Mouse (Mus musculus) limb, embryonic 10.5 days (tissue): Measurements from ENCODE around the gene Atf6b. TPM values are rescaled to one million over a fixed set of nuclear protein-coding genes. Genes with fewer than 3 reads are reported as not detected.
A peak's percentile ranks its signal among the peaks of the same experiment; 100 is the strongest.

Experiments
- DNase-seq: peaks from one replicate; pipeline ENCODE4 v3.0.0-alpha.2; 2017; ENCODE audit warnings: low spot score
- H3K27ac ChIP-seq: fragments of 300-500 bp; sonication (generic); 2 replicates; pipeline ENCODE4 v1.5.1; 2016; ENCODE audit warnings: mild to moderate bottlenecking
- H3K27me3 ChIP-seq: fragments of 300-500 bp; sonication (generic); 2 replicates; pipeline ENCODE4 v1.6.1; 2016; ENCODE audit warnings: low read depth, mild to moderate bottlenecking; ENCODE audit not compliant: poor library complexity, severe bottlenecking
- H3K36me3 ChIP-seq: fragments of 300-500 bp; sonication (generic); 2 replicates; pipeline ENCODE4 v1.6.1; 2016; ENCODE audit warnings: mild to moderate bottlenecking, moderate library complexity
- H3K4me1 ChIP-seq: fragments of 300-500 bp; sonication (generic); 2 replicates; pipeline ENCODE4 v1.6.1; 2016
- H3K4me3 ChIP-seq: fragments of 300-500 bp; sonication (generic); 2 replicates; pipeline ENCODE4 v1.5.1; 2016; ENCODE audit warnings: mild to moderate bottlenecking, moderate library complexity
- H3K9me3 ChIP-seq: fragments of 300-500 bp; sonication (generic); replicated peaks from 2 replicates; pipeline ENCODE4 v1.6.1; 2016; ENCODE audit warnings: mild to moderate bottlenecking
- WGBS: fragments of 180-500 bp; shearing (Covaris S2); methylation state at CpG from one replicate; pipeline ENCODE4 v1.1.7; 2016; 5-methylcytosine and 5-hydroxymethylcytosine counted together
- polyA plus RNA-seq: library from polyadenylated mRNA; unstranded; fragments of >200 nt; fragmentation: Nextera tagmentation; extraction: Ambion mirVana; gene quantifications from 2 replicates; pipeline ENCODE4 v1.2.1, GENCODE M21; 2016

The Atf6b gene
- polyA plus RNA-seq, 1 experiment from 2014 or later = 101 TPM

DNA sequence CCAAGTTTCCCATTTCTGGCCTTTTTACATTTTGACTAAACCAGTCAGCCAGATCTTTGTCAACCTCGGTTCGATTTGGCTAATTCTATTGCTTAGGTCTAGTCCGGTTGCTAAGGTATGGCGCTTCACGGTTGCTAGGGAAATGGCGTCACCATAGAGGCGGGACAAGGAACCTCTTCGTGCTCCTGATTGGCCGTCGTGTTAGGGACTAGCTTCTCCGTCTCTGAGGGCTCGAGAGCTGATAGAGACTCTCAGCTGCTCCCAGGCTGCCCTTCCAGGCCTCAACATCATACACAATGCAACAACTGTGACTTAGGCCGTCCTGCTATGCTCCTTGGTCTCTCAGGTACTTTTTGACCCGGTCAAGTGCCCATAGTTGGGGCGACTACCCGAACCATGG is 2.3 kb upstream of the Atf6b start, which contains the start of gene Fkbpl:
Gene Fkbpl, plus strand, starts transcription at position 157 of the 400 bp plus-strand sequence.
- DNase-seq = peak; percentile 91
- Histone ChIP-seq H3K27ac (peak within 1 kb of the TSS; percentile 70; the same call in 1 of the 2 replicates), H3K9me3 (no peaks in the 10 kb centered on the region), H3K4me3 (peak within 1 kb of the TSS; percentile 88), H3K27me3 (no peaks in the 10 kb centered on the region), H3K36me3 (peaks cover 23% of the 10 kb centered on the region), H3K4me1 (peaks cover 43% of the 10 kb centered on the region)
- 1% methylated on average over 16 of the region's 16 CpGs for WGBS

DNA sequence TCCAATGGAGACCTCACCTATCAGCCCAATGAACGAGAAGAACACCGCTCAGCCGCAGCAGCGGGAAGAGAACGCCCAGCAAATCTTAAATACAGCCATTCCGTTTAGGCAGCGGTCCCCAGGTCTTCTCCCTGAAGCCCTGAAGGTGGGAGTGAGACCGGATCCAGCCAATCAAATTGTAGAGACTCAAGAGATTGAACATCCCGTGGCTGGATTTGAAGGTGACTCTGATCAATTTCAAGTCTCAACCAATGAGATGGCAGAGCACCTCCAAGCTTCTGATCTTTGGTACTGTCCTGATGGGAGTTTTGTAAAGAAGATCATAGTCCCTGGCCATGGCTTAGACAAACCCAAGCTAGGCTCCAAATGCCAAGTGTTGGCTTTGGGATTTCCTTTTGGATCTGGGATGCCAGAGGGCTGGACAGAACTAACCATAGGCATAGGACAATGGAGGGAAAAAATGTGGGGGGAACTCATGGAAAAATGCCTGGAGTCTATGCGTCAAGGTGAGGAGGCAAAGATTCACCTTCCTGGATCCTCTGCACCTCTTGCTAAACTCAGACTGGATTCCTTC is 1.6 kb upstream of the Atf6b start:
- Histone ChIP-seq H3K27me3 (no peaks in the 10 kb centered on the region), H3K27ac (peak overlapping the region; percentile 70; the same call in 1 of the 2 replicates)

DNA sequence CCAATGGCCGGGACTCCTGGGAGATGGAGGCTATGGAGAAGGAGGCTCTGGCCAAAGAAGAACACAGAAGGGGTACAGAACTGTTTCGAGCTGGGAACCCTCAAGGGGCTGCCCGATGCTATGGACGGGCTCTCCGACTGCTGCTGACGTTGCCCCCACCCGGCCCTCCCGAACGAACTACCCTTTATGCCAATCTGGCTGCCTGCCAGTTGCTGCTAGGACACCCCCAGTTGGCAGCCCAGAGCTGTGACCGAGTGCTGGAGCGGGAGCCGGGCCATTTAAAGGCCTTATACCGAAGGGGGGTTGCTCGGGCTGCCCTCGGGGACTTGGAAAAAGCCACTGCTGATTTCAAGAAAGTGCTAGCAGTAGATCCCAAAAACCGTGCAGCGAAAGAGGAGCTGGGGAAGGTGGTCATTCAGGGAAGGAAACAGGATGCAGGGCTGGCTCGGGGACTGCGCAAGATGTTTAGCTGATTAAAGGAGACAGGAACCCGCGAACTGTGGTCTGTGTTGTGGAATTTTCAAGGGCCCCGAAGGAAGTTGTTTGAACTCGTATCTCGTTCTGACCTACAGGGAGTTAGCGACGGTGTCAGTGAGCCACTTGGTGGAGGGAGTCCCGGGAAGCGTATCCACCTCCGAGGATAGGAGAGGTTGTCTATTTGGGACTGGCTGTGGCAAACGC is 975 bp upstream of the Atf6b start:
- H3K9me3 ChIP-seq = no peaks in the 10 kb centered on the region
- H3K4me3 ChIP-seq = peak overlapping the region; percentile 88
- DNase-seq = no peak
- WGBS = 88% methylated on average over 30 of the region's 30 CpGs
- peaks cover 37% of the 10 kb centered on the region for H3K4me1 ChIP-seq
- H3K36me3 ChIP-seq = peaks cover 36% of the 10 kb centered on the region
- H3K27me3 ChIP-seq = no peaks in the 10 kb centered on the region
- no peak overlapping the region for H3K27ac ChIP-seq

More for the DNA sequence above, 1.6 kb upstream of the Atf6b start:
- Histone ChIP-seq H3K9me3 (no peaks in the 10 kb centered on the region), H3K4me3 (peak overlapping the region; percentile 88), H3K4me1 (peaks cover 43% of the 10 kb centered on the region), H3K36me3 (peaks cover 30% of the 10 kb centered on the region)
- DNase-seq = no peak
- WGBS = 43% methylated on average over 10 of the region's 10 CpGs

DNA sequence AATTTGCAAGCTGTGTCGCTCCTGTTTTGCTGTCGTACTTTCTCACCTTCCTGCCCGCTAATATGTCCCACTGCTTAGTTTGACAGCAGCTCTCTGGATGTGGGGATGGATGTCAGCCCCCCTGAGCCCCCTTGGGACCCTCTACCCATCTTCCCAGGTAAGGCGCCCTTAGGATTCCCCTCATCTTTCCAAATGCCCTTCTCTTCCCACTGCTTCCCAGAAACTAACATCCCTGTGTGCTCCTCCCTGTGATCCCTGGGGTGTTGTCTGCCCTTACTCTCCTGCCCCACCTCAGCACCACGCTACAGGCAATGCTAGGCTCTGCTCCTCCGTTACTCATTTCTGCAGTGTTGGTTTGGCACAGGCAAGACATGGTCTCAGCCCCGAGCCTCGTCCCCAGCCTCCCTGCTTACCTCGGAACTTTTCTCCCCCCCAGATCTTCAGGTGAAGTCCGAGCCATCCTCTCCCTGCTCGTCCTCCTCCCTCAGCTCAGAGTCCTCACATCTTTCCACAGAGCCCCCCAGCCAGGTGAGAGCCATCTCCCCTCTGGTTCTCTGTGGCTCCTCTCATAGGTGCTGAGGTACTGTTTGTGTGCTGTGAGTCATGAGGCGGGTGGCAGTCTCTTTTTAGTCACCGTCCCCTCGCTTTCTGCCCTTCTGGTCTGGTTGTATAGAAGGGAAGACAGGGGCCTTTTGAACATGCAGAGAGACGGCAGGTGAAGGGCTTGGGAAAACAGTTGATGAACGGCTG is 1.4 kb downstream of the Atf6b start:
- H3K9me3 ChIP-seq = no peaks in the 10 kb centered on the region
- WGBS = 86% methylated on average over 16 of the region's 16 CpGs
- H3K4me3 ChIP-seq = peak overlapping the region; percentile 88
- H3K4me1 ChIP-seq = peaks cover 31% of the 10 kb centered on the region
- H3K27ac ChIP-seq = no peak overlapping the region
- DNase-seq = no peak
- peaks cover 60% of the 10 kb centered on the region for H3K36me3 ChIP-seq
- H3K27me3 ChIP-seq = no peaks in the 10 kb centered on the region

DNA sequence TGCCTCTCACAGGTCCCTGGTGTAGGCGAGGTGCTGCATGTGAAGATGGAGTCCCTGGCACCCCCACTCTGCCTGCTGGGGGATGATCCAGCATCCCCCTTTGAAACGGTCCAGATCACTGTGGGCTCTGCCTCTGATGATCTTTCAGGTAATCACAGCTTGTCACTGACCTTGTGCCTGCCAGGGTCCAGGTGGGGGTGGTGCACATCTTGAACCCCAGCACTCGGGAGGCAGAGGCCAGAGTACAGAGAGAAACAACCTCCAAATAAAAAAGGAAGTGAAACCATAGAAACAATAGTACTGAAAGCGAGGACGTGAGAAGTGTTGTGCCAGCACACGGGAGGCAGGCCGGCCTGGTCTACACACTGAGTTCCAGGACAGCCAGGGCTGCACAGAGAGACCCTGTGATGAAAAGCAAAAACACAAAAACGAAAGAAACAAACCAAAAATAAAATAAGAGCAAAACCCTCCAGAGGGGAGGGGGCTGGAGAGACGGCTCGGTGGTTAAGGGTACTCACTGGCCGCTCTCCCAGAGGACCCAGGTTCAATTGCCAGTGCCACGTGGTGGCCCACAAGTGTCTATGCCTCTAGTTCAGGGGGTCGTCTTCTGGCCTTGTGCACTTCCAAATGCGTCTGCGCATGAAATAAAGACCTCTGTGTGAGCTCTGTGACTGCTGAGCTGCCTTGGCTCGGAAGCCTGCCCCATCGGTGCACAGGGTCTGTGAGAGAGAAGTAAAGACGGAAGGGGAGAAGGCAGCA is 2.3 kb downstream of the Atf6b start:
- H3K4me3 ChIP-seq = no peak overlapping the region
- H3K27me3 ChIP-seq = no peaks in the 10 kb centered on the region
- no peaks in the 10 kb centered on the region for H3K9me3 ChIP-seq
- peaks cover 70% of the 10 kb centered on the region for H3K36me3 ChIP-seq
- H3K27ac ChIP-seq = no peak overlapping the region
- peaks cover 31% of the 10 kb centered on the region for H3K4me1 ChIP-seq
- WGBS = 92% methylated on average over 18 of the region's 18 CpGs
- no peak for DNase-seq

DNA sequence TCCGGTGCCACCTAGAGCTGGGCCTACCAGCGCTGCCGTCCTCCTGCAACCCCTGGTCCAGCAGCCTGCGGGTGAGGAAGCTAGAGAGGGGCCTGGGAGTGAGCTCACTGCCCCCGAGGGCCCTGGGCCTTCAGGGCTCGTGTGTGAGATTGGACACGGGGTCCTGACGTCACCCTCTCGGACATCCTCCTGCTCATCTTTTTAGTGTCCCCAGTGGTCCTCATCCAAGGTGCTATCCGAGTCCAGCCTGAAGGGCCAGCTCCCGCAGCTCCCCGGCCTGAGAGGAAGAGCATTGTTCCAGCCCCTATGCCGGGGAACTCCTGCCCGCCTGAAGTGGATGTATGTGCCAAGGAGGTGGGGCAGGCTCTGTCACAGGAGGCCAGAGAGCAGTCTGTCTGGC is 3.8 kb downstream of the Atf6b start:
- DNase-seq = no peak
- 96% methylated on average over 14 of the region's 14 CpGs for WGBS
- Histone ChIP-seq H3K27me3 (no peaks in the 10 kb centered on the region), H3K27ac (no peak overlapping the region), H3K4me3 (0 out of 2 replicates have a peak overlapping the region, but pooled peaks have one; percentile 3), H3K36me3 (peaks cover 78% of the 10 kb centered on the region), H3K4me1 (peaks cover 28% of the 10 kb centered on the region), H3K9me3 (no peaks in the 10 kb centered on the region)

DNA sequence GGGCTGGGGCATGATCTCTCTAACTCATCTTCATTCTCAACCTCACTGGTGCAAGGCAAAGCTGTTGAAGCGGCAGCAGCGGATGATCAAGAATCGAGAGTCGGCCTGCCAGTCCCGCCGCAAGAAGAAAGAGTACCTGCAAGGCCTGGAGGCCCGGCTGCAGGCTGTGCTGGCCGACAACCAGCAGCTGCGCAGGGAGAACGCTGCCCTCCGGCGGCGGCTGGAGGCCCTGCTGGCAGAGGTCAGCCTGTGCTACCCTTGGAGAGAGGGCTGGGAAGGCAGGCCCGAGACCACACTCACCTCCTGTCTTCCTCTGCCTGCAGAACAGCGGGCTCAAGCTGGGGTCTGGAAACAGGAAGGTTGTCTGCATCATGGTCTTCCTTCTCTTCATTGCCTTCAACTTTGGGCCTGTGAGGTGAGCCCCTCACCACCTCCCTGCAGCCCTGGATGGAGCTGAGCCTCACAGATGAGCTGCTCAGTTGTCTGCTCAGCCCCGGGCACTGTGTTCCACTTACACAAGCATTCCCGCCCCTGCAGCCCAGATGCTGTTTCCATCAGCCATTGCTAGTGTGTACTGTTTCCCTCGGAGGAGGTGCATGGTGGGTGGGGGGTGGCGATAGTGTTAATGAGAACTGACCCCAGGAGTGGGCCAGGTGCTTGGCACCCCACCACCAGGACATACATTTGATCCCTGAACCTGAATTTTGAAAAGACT is 4.7 kb downstream of the Atf6b start:
- Histone ChIP-seq H3K4me3 (no peak overlapping the region), H3K4me1 (peaks cover 29% of the 10 kb centered on the region), H3K27ac (no peak overlapping the region), H3K9me3 (no peaks in the 10 kb centered on the region), H3K36me3 (peaks cover 75% of the 10 kb centered on the region), H3K27me3 (no peaks in the 10 kb centered on the region)
- DNase-seq = no peak
- 54% methylated on average over 19 of the region's 19 CpGs for WGBS

DNA sequence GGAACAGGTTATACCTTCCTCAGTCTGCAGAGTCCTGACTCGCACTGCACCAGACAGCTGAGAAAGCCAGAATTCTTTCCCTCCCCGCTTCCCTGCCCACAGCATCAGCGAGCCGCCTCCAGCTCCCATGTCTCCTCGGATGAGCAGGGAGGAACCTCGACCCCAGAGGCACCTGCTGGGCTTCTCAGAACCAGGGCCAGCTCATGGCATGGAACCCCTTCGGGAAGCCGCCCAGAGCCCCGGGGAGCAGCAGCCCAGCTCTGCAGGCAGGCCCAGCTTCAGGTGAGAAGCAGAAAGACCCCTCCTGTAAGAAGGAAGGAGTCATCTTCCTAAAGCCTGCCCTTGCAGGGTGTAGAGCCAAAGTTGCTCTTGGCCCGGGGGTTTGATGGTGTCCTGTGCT is 5.6 kb downstream of the Atf6b start:
- Histone ChIP-seq H3K9me3 (no peaks in the 10 kb centered on the region), H3K4me3 (no peak overlapping the region), H3K4me1 (peaks cover 37% of the 10 kb centered on the region), H3K36me3 (peaks cover 75% of the 10 kb centered on the region), H3K27me3 (no peaks in the 10 kb centered on the region), H3K27ac (no peak overlapping the region)
- DNase-seq = no peak
- 93% methylated on average over 10 of the region's 10 CpGs for WGBS

DNA sequence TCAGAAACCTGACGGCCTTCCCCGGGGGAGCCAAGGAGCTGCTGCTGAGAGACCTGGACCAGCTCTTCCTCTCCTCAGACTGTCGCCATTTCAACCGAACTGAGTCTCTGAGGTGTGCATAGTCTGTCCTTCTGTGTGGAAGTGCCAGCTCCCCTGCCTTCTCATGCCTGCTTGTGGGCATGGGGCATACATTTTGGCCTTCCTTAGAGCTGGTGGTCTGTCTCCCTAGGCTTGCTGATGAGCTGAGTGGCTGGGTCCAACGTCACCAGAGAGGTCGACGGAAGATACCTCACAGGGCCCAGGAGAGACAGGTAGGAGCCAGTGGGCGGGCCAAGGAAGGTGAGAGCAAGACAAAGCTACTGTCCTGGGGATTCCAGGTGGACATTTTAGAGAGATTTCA is 6.0 kb downstream of the Atf6b start:
- 90% methylated on average over 8 of the region's 8 CpGs for WGBS

DNA sequence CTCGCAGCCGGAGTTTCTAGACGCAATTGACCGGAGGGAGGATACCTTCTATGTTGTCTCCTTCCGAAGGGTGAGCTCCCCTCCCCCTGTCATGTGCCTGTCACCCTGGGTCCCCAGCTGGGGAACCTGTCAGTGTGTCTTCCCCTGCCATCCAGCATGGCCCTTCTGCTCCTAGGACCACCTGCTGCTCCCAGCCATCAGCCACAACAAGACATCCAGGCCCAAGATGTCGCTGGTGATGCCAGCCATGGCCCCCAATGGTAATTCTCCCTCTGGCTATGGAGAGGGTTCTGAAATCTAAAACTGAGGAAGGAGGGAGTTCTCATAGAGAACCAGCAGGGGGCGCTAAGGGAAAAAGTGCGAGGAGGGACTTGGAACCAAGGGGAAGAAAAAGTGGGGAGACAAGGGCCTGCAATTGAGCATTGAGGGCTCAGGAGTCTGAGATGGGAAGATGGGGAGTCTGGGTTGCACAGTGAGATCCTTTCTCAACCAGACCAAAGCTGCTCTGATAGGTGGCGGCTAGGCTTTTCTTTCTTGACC is 6.9 kb downstream of the Atf6b start:
- Histone ChIP-seq H3K27me3 (peaks cover 4% of the 10 kb centered on the region; the same call in 1 of the 2 replicates), H3K27ac (no peak overlapping the region), H3K36me3 (peaks cover 71% of the 10 kb centered on the region), H3K9me3 (no peaks in the 10 kb centered on the region), H3K4me1 (peaks cover 26% of the 10 kb centered on the region), H3K4me3 (no peak overlapping the region)
- 68% methylated on average over 9 of the region's 9 CpGs for WGBS
- DNase-seq = peak; percentile 75

More for the DNA sequence above, 6.0 kb downstream of the Atf6b start:
- Histone ChIP-seq H3K4me3 (no peak overlapping the region), H3K9me3 (no peaks in the 10 kb centered on the region), H3K27ac (no peak overlapping the region), H3K27me3 (no peaks in the 10 kb centered on the region), H3K4me1 (peaks cover 34% of the 10 kb centered on the region), H3K36me3 (peaks cover 75% of the 10 kb centered on the region)
- no peak for DNase-seq

DNA sequence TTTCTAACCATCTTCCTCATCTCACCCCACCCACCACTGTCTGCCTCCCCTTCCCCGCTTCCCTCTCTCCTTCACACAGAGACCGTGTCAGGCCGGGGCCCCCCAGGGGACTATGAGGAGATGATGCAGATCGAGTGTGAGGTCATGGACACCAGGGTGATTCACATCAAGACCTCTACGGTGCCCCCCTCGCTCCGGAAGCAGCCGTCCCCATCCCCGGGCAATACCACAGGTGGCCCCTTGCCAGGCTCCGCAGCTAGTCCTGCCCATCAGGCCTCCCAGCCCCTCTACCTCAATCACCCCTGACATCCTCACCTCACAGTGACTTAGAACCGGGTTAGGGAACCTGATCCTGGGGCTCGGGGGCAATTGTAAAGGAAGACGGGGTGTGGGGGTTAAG is 7.4 kb downstream of the Atf6b start:
- H3K27ac ChIP-seq = no peak overlapping the region
- H3K9me3 ChIP-seq = no peaks in the 10 kb centered on the region
- DNase-seq = no peak
- H3K4me1 ChIP-seq = peaks cover 25% of the 10 kb centered on the region
- H3K36me3 ChIP-seq = peaks cover 65% of the 10 kb centered on the region
- 95% methylated on average over 13 of the region's 13 CpGs for WGBS
- no peak overlapping the region for H3K4me3 ChIP-seq
- peaks cover 10% of the 10 kb centered on the region for H3K27me3 ChIP-seq

DNA sequence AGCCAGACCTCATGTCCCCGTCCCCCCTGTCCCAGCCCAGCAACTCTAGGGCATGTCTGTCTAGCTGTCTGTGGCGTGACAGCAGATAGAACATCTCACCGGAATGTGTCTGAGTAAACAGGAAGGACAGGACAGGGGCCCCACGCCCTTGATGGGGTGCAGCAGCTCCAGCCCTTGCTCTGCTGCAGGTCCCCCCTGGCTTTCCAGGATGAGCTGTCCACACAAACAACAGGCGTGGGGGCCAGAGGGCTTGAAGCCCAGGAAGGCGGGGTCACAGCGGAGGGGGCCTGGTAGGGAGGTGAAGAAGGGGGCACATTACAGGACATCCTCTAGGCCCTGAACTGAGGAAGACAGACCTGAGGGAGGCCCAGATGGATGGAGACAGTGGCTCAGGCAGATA is 8.2 kb downstream of the Atf6b start:
- no peak for DNase-seq
- H3K4me3 ChIP-seq = no peak overlapping the region; the same call in 1 of the 2 replicates
- H3K27ac ChIP-seq = no peak overlapping the region
- no peaks in the 10 kb centered on the region for H3K9me3 ChIP-seq
- 84% methylated on average over 7 of the region's 7 CpGs for WGBS
- peaks cover 58% of the 10 kb centered on the region for H3K36me3 ChIP-seq
- H3K4me1 ChIP-seq = peaks cover 25% of the 10 kb centered on the region
- H3K27me3 ChIP-seq = peaks cover 18% of the 10 kb centered on the region
